Mouse (Mus musculus) limb, embryonic 14.5 days (tissue): ENCODE results near the gene Cirbp. TPM values are rescaled to one million over a fixed set of nuclear protein-coding genes. Genes with fewer than 3 reads are reported as not detected.
A peak's percentile ranks its signal among the peaks of the same experiment; 100 is the strongest.

Experiments
- ATAC-seq: fragments of 200-750 bp; cut with Nextera tagmentation; 2 replicates; pipeline ENCODE4 v1.8.0; 2017; ENCODE audit warnings: low read depth, moderate number of reproducible peaks, moderate TSS enrichment; ENCODE audit not compliant: low FRiP score
- DNase-seq: peaks from one replicate; pipeline ENCODE4 v3.0.0-alpha.2; 2015; ENCODE audit warnings: low spot score
- H3K27ac ChIP-seq: fragments of 300-500 bp; sonication (generic); replicated peaks from 2 replicates; pipeline ENCODE4 v1.5.1; 2014; ENCODE audit warnings: low read depth, mild to moderate bottlenecking, low read length, moderate library complexity, mixed read lengths
- H3K27me3 ChIP-seq: fragments of 300-500 bp; sonication (generic); 2 replicates; pipeline ENCODE4 v1.6.1; 2014; ENCODE audit warnings: low read length, mixed read lengths; ENCODE audit not compliant: control insufficient read depth, insufficient read depth
- H3K36me3 ChIP-seq: fragments of 300-500 bp; sonication (generic); 2 replicates; pipeline ENCODE4 v1.6.1; 2014; ENCODE audit warnings: mild to moderate bottlenecking, low read length, moderate library complexity, mixed read lengths; ENCODE audit not compliant: control insufficient read depth, insufficient read depth
- H3K4me1 ChIP-seq: fragments of 300-500 bp; sonication (generic); 2 replicates; pipeline ENCODE4 v1.6.1; 2014; ENCODE audit warnings: antibody characterized with exemption, low read length, mixed read lengths; ENCODE audit not compliant: control insufficient read depth, insufficient read depth
- H3K4me2 ChIP-seq: fragments of 300-500 bp; sonication (generic); replicated peaks from 2 replicates; pipeline ENCODE4 v1.6.1; 2014; ENCODE audit warnings: low read depth, mild to moderate bottlenecking, low read length, moderate library complexity; ENCODE audit not compliant: severe bottlenecking
- H3K4me3 ChIP-seq: fragments of 300-500 bp; sonication (generic); replicated peaks from 2 replicates; pipeline ENCODE4 v1.5.1; 2014; ENCODE audit warnings: low read length
- H3K9ac ChIP-seq: fragments of 300-500 bp; sonication (generic); 2 replicates; pipeline ENCODE4 v1.6.1; 2014; ENCODE audit warnings: mild to moderate bottlenecking, low read depth, low read length, moderate library complexity; ENCODE audit not compliant: severe bottlenecking
- H3K9me3 ChIP-seq: fragments of 300-500 bp; sonication (generic); 2 replicates; pipeline ENCODE4 v1.6.1; 2016; ENCODE audit warnings: low read length; ENCODE audit not compliant: control insufficient read depth
- POLR2A ChIP-seq: fragments of 200-500 bp; IDR thresholded peaks from 2 replicates; pipeline ENCODE4 v1.8.0; 2012; ENCODE audit warnings: inconsistent platforms, mild to moderate bottlenecking, moderate library complexity, borderline replicate concordance; ENCODE audit not compliant: insufficient read depth, insufficient read length; ENCODE audit errors: extremely low read depth
- WGBS: fragments of 180-500 bp; shearing (Covaris S2); extraction: QIAGEN DNeasy Blood & Tissue Kit; methylation state at CpG from one replicate; pipeline ENCODE4 v1.1.7; 2014; 5-methylcytosine and 5-hydroxymethylcytosine counted together
- polyA plus RNA-seq, 2 experiments: library from polyadenylated mRNA; depleted of rRNA in 1 of 2; stranded (reverse) in 1 of 2; unstranded in 1 of 2; fragments of >200 nt; fragmentation: Nextera tagmentation in 1 of 2; extraction: Ambion mirVana in 1 of 2; gene quantifications; 2 replicates each; pipeline versions ENCODE4 v1.2.1 to v1.2.3; 2012 to 2014

Gene Cirbp
- polyA plus RNA-seq, 2 experiments: 101 to 289 TPM

DNA sequence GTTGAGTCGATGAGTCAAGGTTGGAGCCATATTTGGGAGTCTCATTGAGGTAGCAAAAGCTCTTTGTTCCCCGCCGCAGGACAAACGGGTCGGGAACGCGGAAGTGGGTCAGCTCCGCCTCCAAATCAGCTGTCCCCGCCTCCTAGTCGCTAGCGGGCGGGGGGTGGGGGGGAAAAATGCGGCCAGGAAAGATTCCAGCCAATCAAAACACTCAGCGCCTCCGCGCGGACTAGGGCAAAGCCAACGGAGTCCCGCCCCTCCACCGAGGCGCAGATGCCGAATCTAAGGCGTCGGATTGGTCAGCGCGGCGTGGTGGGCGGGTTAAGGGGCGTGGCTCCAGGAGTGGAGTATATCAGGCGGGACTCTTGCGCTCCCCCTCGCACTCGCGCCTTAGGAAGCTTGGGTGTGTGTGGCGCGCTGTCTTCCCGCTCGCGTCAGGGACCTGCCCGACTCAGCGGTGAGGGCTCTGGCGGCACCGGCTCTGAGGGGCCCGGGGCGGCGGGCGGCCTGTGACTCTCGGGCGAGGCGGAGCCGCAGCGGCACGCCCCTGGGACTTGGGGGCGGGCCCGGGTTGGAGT, 1.8 kb downstream of the Cirbp start:
- H3K27ac ChIP-seq: peak overlapping the region; percentile 99
- H3K36me3 ChIP-seq: peaks cover 28% of the 10 kb centered on the region
- ATAC-seq: peak; percentile 92
- under 1% methylated on average over 34 of the region's 55 CpGs for WGBS
- peak overlapping the region; percentile 95 for H3K4me3 ChIP-seq
- H3K9ac ChIP-seq: peak overlapping the region; percentile 99
- H3K4me2 ChIP-seq: peak overlapping the region; percentile 63
- peak; percentile 99 for DNase-seq
- peaks cover 39% of the 10 kb centered on the region for H3K4me1 ChIP-seq
- TF ChIP-seq POLR2A: peak; percentile 100
- H3K27me3 ChIP-seq: no peaks in the 10 kb centered on the region
- H3K9me3 ChIP-seq: no peaks in the 10 kb centered on the region

- H3K4me1 ChIP-seq: peaks cover 42% of the 10 kb centered on the region
- 1% methylated on average over 40 of the region's 48 CpGs for WGBS
- peak; percentile 60 for ATAC-seq
These were observed 2.4 kb downstream of the Cirbp start for GRCm38 (mm10) chr10:80168038-80168661.

DNA sequence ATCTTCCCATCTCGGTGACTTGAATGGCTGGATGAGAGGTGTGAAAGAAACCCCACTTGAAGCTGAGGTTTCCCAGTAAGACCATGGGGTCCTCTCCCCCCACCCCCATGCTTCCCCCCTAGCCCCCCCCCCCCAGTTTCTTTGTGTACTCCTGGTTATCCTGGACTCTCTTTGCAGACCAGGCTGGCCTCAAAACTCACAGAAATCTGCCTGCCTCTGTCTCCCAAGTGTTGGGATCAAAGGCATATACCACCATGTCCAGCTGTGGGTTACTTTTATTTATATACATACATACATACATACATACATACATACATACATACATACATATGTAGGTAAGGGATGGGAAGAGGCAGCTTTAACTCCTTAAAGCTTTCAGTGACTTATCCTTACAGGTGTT, 3.3 kb downstream of the Cirbp start:
- Histone ChIP-seq H3K9me3 (no peaks in the 10 kb centered on the region), H3K4me3 (peak overlapping the region; percentile 95), H3K4me2 (peak overlapping the region; percentile 63), H3K4me1 (peaks cover 37% of the 10 kb centered on the region), H3K27me3 (no peaks in the 10 kb centered on the region), H3K9ac (peak overlapping the region; percentile 99), H3K36me3 (peaks cover 28% of the 10 kb centered on the region), H3K27ac (no peak overlapping the region)
- 71% methylated on average over 1 of the region's 1 CpGs for WGBS
- DNase-seq: no peak
- no peak for ATAC-seq
- TF ChIP-seq POLR2A: no peak

More at GRCm38 (mm10) chr10:80168038-80168661, 2.4 kb downstream of the Cirbp start:
- Histone ChIP-seq H3K27me3 (no peaks in the 10 kb centered on the region), H3K9me3 (no peaks in the 10 kb centered on the region), H3K36me3 (peaks cover 28% of the 10 kb centered on the region), H3K4me2 (peak overlapping the region; percentile 63), H3K4me3 (peak overlapping the region; percentile 95), H3K9ac (peak overlapping the region; percentile 99), H3K27ac (peak overlapping the region; percentile 99)
- no peak for TF ChIP-seq POLR2A
- peak; percentile 93 for DNase-seq

GRCm38 (mm10) chr10:80169651-80170050, 3.9 kb downstream of the Cirbp start:
- no peak for ATAC-seq
- no peak overlapping the region for H3K9ac ChIP-seq

GRCm38 (mm10) chr10:80170052-80170451, 4.3 kb downstream of the Cirbp start:
- no peaks in the 10 kb centered on the region for H3K9me3 ChIP-seq
- DNase-seq (no peak), ATAC-seq (no peak)
- no peak overlapping the region for H3K27ac ChIP-seq
- no peak for TF ChIP-seq POLR2A
- peaks cover 29% of the 10 kb centered on the region for H3K4me1 ChIP-seq
- no peak overlapping the region for H3K4me3 ChIP-seq
- WGBS: 93% methylated on average over 16 of the region's 16 CpGs
- no peaks in the 10 kb centered on the region for H3K27me3 ChIP-seq
- no peak overlapping the region for H3K4me2 ChIP-seq
- peaks cover 28% of the 10 kb centered on the region for H3K36me3 ChIP-seq
- H3K9ac ChIP-seq: no peak overlapping the region

More at GRCm38 (mm10) chr10:80169651-80170050, 3.9 kb downstream of the Cirbp start:
- Histone ChIP-seq H3K4me2 (no peak overlapping the region), H3K4me3 (no peak overlapping the region), H3K4me1 (peaks cover 32% of the 10 kb centered on the region), H3K27ac (no peak overlapping the region), H3K36me3 (peaks cover 28% of the 10 kb centered on the region), H3K9me3 (no peaks in the 10 kb centered on the region), H3K27me3 (no peaks in the 10 kb centered on the region)
- no peak for TF ChIP-seq POLR2A
- 89% methylated on average over 7 of the region's 7 CpGs for WGBS
- no peak for DNase-seq
